Mouse (Mus musculus) MN1 (cell line): ENCODE measurements at regions not wholly inside any gene's neighbourhood (a gene's known extent, or its start where the extent isn't known, plus 50 kb on each side); places are given as distances from the start of the nearest gene placed in this dataset.

Experiments used
- DNase-seq: peaks from one replicate; pipeline ENCODE4 v3.0.0-alpha.2; 2016; ENCODE audit warnings: low spot score

- DNase-seq: no peak
These were observed 1477.6 kb upstream of the Slc10a2 start for GRCm38 (mm10) chr8:6582732-6583131.

GRCm38 (mm10) chr8:6577868-6578634 is 1472.9 kb upstream of the Slc10a2 start:
- no peak for DNase-seq

GRCm38 (mm10) chr8:6575241-6575640 is 1470.1 kb upstream of the Slc10a2 start:
- no peak for DNase-seq

GRCm38 (mm10) chr8:6573492-6573891 is 1468.3 kb upstream of the Slc10a2 start:
- no peak for DNase-seq

GRCm38 (mm10) chr8:6572066-6572665 is 1467.0 kb upstream of the Slc10a2 start:
- DNase-seq: peak; percentile 61

- DNase-seq: no peak
These were observed 1445.8 kb upstream of the Slc10a2 start for GRCm38 (mm10) chr8:6550965-6551364.

GRCm38 (mm10) chr8:6527171-6527570 is 1422.0 kb upstream of the Slc10a2 start:
- DNase-seq: no peak

GRCm38 (mm10) chr8:6515882-6516682 is 1410.9 kb upstream of the Slc10a2 start:
- peak; percentile 35 for DNase-seq

- DNase-seq: peak; percentile 25
These were observed 1387.3 kb upstream of the Slc10a2 start for GRCm38 (mm10) chr8:6492453-6492852.

GRCm38 (mm10) chr8:6481966-6482365 is 1376.8 kb upstream of the Slc10a2 start:
- DNase-seq: no peak

GRCm38 (mm10) chr8:6471089-6471488 is 1365.9 kb upstream of the Slc10a2 start:
- DNase-seq: no peak

- DNase-seq: no peak
These were observed 1351.5 kb upstream of the Slc10a2 start for GRCm38 (mm10) chr8:6456553-6457180.

- DNase-seq: no peak
These were observed 1343.2 kb upstream of the Slc10a2 start for GRCm38 (mm10) chr8:6448301-6448700.

- no peak for DNase-seq
These were observed 1333.9 kb upstream of the Slc10a2 start for GRCm38 (mm10) chr8:6439069-6439468.
